Mouse (Mus musculus) lung, embryonic 16.5 days (tissue): ENCODE data around the gene Abca4. TPM values are rescaled to one million over a fixed set of nuclear protein-coding genes. Genes with fewer than 3 reads are reported as not detected.

Source experiments
- polyA plus RNA-seq: library from polyadenylated mRNA; unstranded; fragments of >200 nt; fragmentation: Nextera tagmentation; extraction: Ambion mirVana; gene quantifications from 2 replicates; pipeline ENCODE4 v1.2.1, GENCODE M21; 2015

The Abca4 gene
- polyA plus RNA-seq, 1 experiment from 2014 or later: 0.90 TPM

Other genes with a start within 250 kb of the Abca4 start
- gene Abcd3, start 229.1 kb upstream of the Abca4 start, polyA plus RNA-seq: 84.8 and 87.2 TPM in 2 replicates
- gene Arhgap29, start 91.9 kb upstream of the Abca4 start, polyA plus RNA-seq: 64.6 and 65.6 TPM in 2 replicates
- 72.9 and 78.0 TPM in 2 replicates for gene Gclm, start 201.1 kb downstream of the Abca4 start, polyA plus RNA-seq
- gene Dnttip2, start 229.9 kb downstream of the Abca4 start, polyA plus RNA-seq: 60.4 and 61.8 TPM in 2 replicates
- gene Bcar3, start 249.7 kb downstream of the Abca4 start, polyA plus RNA-seq: 14.8 and 16.9 TPM in 2 replicates